Mouse (Mus musculus) forebrain, postnatal 0 days (tissue): ENCODE measurements around the gene Hacd1. TPM values are rescaled to one million over a fixed set of nuclear protein-coding genes. Genes with fewer than 3 reads are reported as not detected.

ENCODE experiments used
- ATAC-seq: fragments of 200-750 bp; cut with Nextera tagmentation; 2 replicates; pipeline ENCODE4 v1.8.0; 2017; ENCODE audit warnings: mild to moderate bottlenecking, moderate library complexity
- DNase-seq: peaks from one replicate; pipeline ENCODE4 v3.0.0-alpha.2; 2015
- H3K27ac ChIP-seq: fragments of 300-500 bp; sonication (generic); 2 replicates; pipeline ENCODE4 v1.5.1; 2014; ENCODE audit warnings: low read depth, mild to moderate bottlenecking, antibody characterized with exemption, low read length, moderate library complexity, mixed read lengths
- H3K27me3 ChIP-seq: fragments of 300-500 bp; sonication (generic); 2 replicates; pipeline ENCODE4 v1.6.1; 2014; ENCODE audit warnings: mild to moderate bottlenecking, low read length, mixed read lengths; ENCODE audit not compliant: insufficient read depth
- H3K36me3 ChIP-seq: fragments of 300-500 bp; sonication (generic); 2 replicates; pipeline ENCODE4 v1.6.1; 2014; ENCODE audit warnings: mild to moderate bottlenecking, moderate library complexity; ENCODE audit not compliant: insufficient read depth
- H3K4me1 ChIP-seq: fragments of 300-500 bp; sonication (generic); 2 replicates; pipeline ENCODE4 v1.6.1; 2014; ENCODE audit warnings: antibody characterized with exemption; ENCODE audit not compliant: insufficient read depth
- H3K4me2 ChIP-seq: fragments of 300-500 bp; sonication (generic); 2 replicates; pipeline ENCODE4 v1.6.1; 2014; ENCODE audit warnings: low read depth, mild to moderate bottlenecking, moderate library complexity
- H3K4me3 ChIP-seq: fragments of 300-500 bp; sonication (generic); 2 replicates; pipeline ENCODE4 v1.5.1; 2014; ENCODE audit warnings: low read depth, low read length, mixed read lengths
- H3K9ac ChIP-seq: fragments of 300-500 bp; sonication (generic); 2 replicates; pipeline ENCODE4 v1.6.1; 2014; ENCODE audit warnings: mild to moderate bottlenecking
- H3K9me3 ChIP-seq: fragments of 300-500 bp; sonication (generic); 2 replicates; pipeline ENCODE4 v1.6.1; 2016; ENCODE audit warnings: low read length
- CTCF ChIP-seq: sonication (generic); IDR thresholded peaks from 2 replicates; pipeline ENCODE4 v1.5.1; 2016; ENCODE audit warnings: antibody characterized with exemption, control low read depth, low read depth
- WGBS: fragments of 180-500 bp; shearing (Covaris S2); extraction: QIAGEN DNeasy Blood & Tissue Kit; methylation state at CpG from one replicate; pipeline ENCODE4 v1.1.7; 2014; 5-methylcytosine and 5-hydroxymethylcytosine counted together
- polyA plus RNA-seq: library from polyadenylated mRNA; unstranded; fragments of >200 nt; fragmentation: Nextera tagmentation; extraction: Ambion mirVana; gene quantifications from 2 replicates; pipeline ENCODE4 v1.2.1, GENCODE M21; 2015
- total RNA-seq: library from RNA; depleted of rRNA; stranded (reverse); fragments of >200 nt; gene quantifications from 2 replicates; pipeline ENCODE4 v1.2.3, GENCODE M21; 2014

The Hacd1 gene
- total and polyA plus RNA-seq, 2 experiments from 2014 or later = 60.3 to 82.2 TPM

DNA sequence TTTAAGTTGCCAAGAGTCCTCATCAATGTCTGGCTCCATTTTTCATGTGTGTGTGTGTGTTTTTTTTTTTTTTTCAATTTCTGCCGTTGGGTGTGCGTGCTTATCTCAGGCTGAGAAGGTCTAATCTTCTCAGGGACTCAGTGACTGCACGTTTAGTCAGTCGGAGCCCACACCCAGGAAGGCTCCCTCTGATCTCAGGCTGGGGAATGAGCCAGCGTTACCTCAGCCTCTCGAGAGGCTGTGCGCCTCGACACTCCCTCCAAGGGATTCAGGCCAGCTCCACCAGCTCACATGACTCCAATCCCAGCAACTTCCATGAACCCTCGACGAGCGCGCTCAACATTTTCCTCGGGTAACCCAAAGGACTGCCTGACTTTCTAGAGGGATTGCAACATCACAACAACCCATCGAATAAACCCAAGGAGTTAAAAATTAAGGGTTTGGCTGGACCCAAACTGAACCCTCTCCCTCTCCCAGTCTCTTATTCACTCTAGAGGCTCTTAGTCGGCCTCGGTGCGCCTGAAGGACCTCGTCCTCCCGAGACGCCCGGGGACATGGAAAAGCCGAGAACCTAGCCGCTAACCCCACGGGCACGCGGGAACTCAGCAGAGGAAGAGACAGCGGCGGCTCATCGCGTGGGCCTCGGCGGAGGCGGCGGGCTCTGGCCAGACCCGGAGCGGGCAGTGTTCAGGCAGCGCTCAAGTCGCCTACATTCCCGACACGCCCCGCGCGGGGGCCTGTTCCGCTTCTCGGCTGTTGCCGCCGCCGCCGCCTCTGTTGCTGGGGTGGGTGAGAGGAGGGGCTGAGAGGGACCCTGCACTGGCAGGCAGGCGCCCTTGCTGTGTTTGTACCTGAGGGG, 17.7 kb upstream of the Hacd1 start, which contains the start of gene Stam:
Gene Stam (plus strand): TSS at position 737 of the 859 bp plus-strand sequence.
- Histone ChIP-seq H3K36me3 (no peaks in the 10 kb centered on the region), H3K9ac (peak within 1 kb of the TSS; percentile 96), H3K27me3 (no peaks in the 10 kb centered on the region), H3K27ac (peak within 1 kb of the TSS; percentile 98), H3K9me3 (no peaks in the 10 kb centered on the region), H3K4me2 (peak within 1 kb of the TSS; percentile 57), H3K4me3 (peak within 1 kb of the TSS; percentile 74), H3K4me1 (peaks cover 12% of the 10 kb centered on the region; the same call in 1 of the 2 replicates)
- WGBS = under 1% methylated on average over 49 of the region's 50 CpGs
- peak; percentile 96 for DNase-seq
- TF ChIP-seq CTCF = peak; percentile 28; the same call in 1 of the 2 replicates
- ATAC-seq = peak; percentile 96

DNA sequence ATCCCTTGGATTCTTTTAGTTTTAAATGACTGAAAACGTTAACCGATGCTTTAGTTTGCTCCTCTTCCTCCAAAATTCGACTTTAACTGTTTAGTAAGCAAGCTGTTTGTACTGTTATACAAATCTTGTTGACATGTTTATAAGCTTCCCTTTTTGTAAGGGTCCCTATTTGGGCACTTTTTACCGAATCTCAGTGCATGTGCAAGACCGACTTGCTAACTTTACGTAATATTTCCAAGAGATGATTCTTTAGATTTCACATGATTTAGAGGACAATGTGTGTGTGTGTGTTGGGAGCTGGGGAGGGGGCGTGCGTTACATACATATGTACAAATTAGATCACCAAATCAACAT, 17.1 kb upstream of the Hacd1 start:
- no peak for DNase-seq
- 14% methylated on average over 8 of the region's 8 CpGs for WGBS
- Histone ChIP-seq H3K9ac (peak overlapping the region; percentile 96), H3K27me3 (no peaks in the 10 kb centered on the region), H3K4me3 (peak overlapping the region; percentile 74), H3K4me2 (peak overlapping the region; percentile 57), H3K4me1 (peaks cover 12% of the 10 kb centered on the region; the same call in 1 of the 2 replicates), H3K27ac (peak overlapping the region; percentile 98), H3K36me3 (no peaks in the 10 kb centered on the region), H3K9me3 (no peaks in the 10 kb centered on the region)
- ATAC-seq = no peak
- TF ChIP-seq CTCF = no peak

DNA sequence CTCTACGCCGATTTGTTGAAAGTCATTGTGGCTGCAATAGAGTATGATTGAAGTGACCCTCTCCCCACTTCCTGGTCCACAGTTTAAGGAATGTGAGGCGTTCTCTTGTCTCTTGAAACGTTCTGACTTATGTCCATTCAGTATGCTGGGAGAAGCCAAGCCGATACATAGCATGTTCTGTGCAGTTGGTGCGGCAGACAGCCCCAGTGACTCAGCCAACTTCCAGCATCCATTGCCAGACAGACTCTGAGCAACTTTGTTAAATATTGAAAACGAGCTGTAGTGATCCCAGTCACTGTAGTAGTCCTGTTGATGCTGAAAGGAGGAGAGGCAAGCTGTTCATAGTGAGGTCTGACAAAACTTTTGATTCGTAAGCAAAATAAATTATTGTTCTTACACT, 14.5 kb upstream of the Hacd1 start:
- 67% methylated on average over 8 of the region's 8 CpGs for WGBS
- H3K9me3 ChIP-seq = no peaks in the 10 kb centered on the region
- H3K4me1 ChIP-seq = peaks cover 6% of the 10 kb centered on the region; the same call in 1 of the 2 replicates
- H3K36me3 ChIP-seq = no peaks in the 10 kb centered on the region
- H3K27me3 ChIP-seq = no peaks in the 10 kb centered on the region
- no peak overlapping the region for H3K4me3 ChIP-seq
- TF ChIP-seq CTCF = no peak
- no peak overlapping the region for H3K9ac ChIP-seq
- ATAC-seq (peak; percentile 5; the same call in 1 of the 2 replicates), DNase-seq (peak; percentile 68)
- no peak overlapping the region for H3K27ac ChIP-seq
- H3K4me2 ChIP-seq = no peak overlapping the region

DNA sequence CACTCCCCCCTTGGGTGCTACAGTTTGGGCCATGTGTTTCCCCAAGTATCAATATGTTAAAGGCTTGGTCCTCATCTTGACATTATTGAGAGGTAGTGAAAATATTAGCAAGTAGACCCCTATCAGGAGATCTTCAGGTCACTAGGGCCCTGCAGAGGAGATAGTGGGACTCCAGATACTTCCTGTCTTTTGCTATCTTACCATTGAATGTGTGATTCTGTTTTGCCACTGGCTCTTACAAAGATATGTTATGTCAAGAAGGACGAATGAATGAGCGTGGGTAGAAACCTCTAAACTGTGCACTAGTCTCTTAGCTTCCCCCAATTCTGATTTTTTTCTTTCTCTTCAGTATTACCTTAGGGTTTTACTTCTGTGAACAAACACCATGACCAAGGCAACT, 13.1 kb upstream of the Hacd1 start:
- ATAC-seq = no peak
- no peak overlapping the region for H3K4me2 ChIP-seq
- H3K4me1 ChIP-seq = no peaks in the 10 kb centered on the region
- no peak for TF ChIP-seq CTCF
- no peak for DNase-seq
- H3K9me3 ChIP-seq = no peaks in the 10 kb centered on the region
- H3K4me3 ChIP-seq = no peak overlapping the region
- no peak overlapping the region for H3K27ac ChIP-seq
- WGBS = 87% methylated on average over 2 of the region's 2 CpGs
- no peak overlapping the region for H3K9ac ChIP-seq
- H3K36me3 ChIP-seq = no peaks in the 10 kb centered on the region
- H3K27me3 ChIP-seq = no peaks in the 10 kb centered on the region

DNA sequence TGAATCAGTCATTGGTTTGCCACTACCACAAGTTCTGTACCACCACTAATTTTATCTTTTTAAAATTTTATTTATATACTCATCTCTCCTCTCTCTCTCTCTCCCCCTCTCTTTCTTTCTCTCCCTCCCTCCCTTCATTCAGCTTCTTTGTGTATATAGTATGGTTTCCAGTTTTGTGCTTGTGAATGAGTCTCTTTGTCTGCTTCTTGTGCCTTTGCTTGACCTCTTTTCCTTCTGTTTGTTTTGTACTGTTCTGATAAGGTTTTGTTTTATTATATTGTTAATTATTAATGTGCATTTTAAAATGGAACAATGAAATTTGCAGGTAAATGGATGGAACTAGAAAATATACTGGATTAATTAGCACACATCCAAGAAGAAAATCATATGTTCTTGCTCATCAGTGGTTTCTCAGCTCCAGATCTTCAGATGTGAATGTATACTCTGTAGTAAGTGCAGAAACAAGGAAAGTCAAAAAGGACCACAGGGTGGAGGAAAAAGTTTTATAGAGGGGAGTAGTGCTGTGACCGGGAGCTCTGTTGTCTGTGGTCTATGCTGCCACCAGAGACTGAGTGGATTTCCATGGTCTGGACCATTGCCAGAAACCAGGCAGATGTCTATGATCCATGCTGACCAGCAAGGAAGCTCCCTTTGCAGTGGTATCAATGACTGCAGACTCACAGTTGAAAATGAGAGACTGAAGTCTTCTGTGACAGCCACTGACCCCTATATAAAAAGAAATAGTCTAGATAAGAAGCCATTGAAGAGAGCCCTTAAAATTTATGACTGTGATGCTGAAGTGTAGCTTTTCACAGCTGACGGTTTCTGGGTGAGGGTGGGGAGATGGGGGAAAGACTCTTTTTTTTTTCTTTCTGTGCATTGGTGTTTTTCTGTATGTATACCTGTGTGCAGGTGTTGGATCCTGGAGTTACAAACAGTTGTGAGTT, 10.0 kb upstream of the Hacd1 start:
- Histone ChIP-seq H3K4me2 (no peak overlapping the region), H3K27ac (no peak overlapping the region), H3K36me3 (no peaks in the 10 kb centered on the region), H3K9ac (no peak overlapping the region), H3K27me3 (no peaks in the 10 kb centered on the region), H3K9me3 (no peaks in the 10 kb centered on the region), H3K4me1 (no peaks in the 10 kb centered on the region), H3K4me3 (no peak overlapping the region)
- TF ChIP-seq CTCF = no peak
- DNase-seq (no peak), ATAC-seq (no peak)
- 75% methylated on average over 2 of the region's 2 CpGs for WGBS

DNA sequence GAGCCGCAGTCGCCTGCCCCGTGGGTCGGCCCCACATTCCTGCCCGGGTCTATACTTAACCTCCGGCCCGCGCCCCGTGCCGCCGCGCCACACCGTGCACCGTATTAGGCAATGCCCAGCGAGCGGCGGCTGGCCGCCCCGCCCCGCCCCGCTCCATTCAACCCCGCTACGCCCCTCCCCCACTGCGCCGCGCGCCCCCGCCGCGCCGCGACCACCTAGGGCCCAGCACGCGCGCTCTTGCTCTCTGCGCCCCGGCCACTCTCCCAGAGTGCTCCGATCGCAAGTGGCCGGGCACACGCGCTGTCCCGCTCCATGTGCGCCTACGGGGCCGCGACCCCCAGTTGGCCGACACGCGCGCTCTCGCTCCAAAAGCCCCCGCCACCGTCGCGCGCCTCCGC, 768 bp downstream of the Hacd1 start:
- H3K9me3 ChIP-seq = no peaks in the 10 kb centered on the region
- no peak for DNase-seq
- peak overlapping the region; percentile 91 for H3K27ac ChIP-seq
- no peaks in the 10 kb centered on the region for H3K4me1 ChIP-seq
- peak overlapping the region; percentile 92 for H3K4me2 ChIP-seq
- no peaks in the 10 kb centered on the region for H3K27me3 ChIP-seq
- ATAC-seq = peak; percentile 86
- no peak for TF ChIP-seq CTCF
- H3K36me3 ChIP-seq = no peaks in the 10 kb centered on the region
- peak overlapping the region; percentile 88 for H3K9ac ChIP-seq
- WGBS = 3% methylated on average over 55 of the region's 58 CpGs
- peak overlapping the region; percentile 85 for H3K4me3 ChIP-seq
